21 mouse cellular contexts compared by ENCODE assay signal in genomic region chr3:88442888-88443287, GRCm38 (mm10). TPM values are rescaled to one million over a fixed set of nuclear protein-coding genes. Genes with fewer than 3 reads are reported as not detected.
A peak's percentile ranks its signal among the peaks of the same experiment; 100 is the strongest.
DNase-seq lines count a peak whose midpoint lies in the region; ATAC-seq and TF ChIP-seq lines count a peak whose summit lies in the region.
"Had no signal": no experiment of that assay in that cellular context is flagged by ENCODE, and none has a peak within 500 bp of the region (broad histone marks: within the 10 kb centered on the region; RNA-seq: fewer than 3 reads in every experiment).

No protein-coding gene starts in this region.

- H3K4me2 ChIP-seq in stomach, embryonic 16.5 days (ENCODE audit: low read depth, low read length), result no peak overlapping the region
- H3K4me2 ChIP-seq in midbrain, postnatal 0 days (ENCODE audit: low read depth, low read length, poor library complexity, severe bottlenecking), result no peak overlapping the region
- H3K4me2 ChIP-seq: forebrain, embryonic 12.5 days; hindbrain, embryonic 13.5 days; kidney, embryonic 15.5 days; limb, embryonic 12.5 days; midbrain, embryonic 13.5 days had no signal

- no peak overlapping the region for H3K9ac ChIP-seq in stomach, embryonic 16.5 days (ENCODE audit: low read length)
- no peak overlapping the region for H3K9ac ChIP-seq in midbrain, postnatal 0 days (replicated peaks; ENCODE audit: low read length, poor library complexity, severe bottlenecking)
- H3K9ac ChIP-seq: forebrain, embryonic 12.5 days; hindbrain, embryonic 13.5 days; kidney, embryonic 15.5 days; limb, embryonic 12.5 days; midbrain, embryonic 13.5 days had no signal

- H3K27me3 ChIP-seq in stomach, embryonic 16.5 days (ENCODE audit: control insufficient read depth, insufficient read depth, low read length), result no peaks in the 10 kb centered on the region
- no peaks in the 10 kb centered on the region for H3K27me3 ChIP-seq in midbrain, postnatal 0 days (ENCODE audit: insufficient read depth, low read length)
- H3K27me3 ChIP-seq: Patski had no signal

- peak; percentile 87 for ATAC-seq in stomach, embryonic 16.5 days (ENCODE audit: insufficient read depth, low FRiP score)
- no peak for ATAC-seq in midbrain, postnatal 0 days (ENCODE audit: low FRiP score)
- ATAC-seq: midbrain, embryonic 13.5 days; Patski had no signal

- 39% methylated on average over 7 of the region's 7 CpGs for WGBS in lung, adult 2 months
- 54% methylated on average over 7 of the region's 7 CpGs for WGBS in stomach, embryonic 16.5 days
- 79% methylated on average over 7 of the region's 7 CpGs for WGBS in midbrain, postnatal 0 days

- DNase-seq in lung, adult 18-20 months, result peak; percentile 76 to 80
- DNase-seq in lung, adult 2 months, result no peak
- peak; percentile 26 for DNase-seq in liver
- peak; percentile 77 for DNase-seq in lung, postnatal 25 days (ENCODE audit: low spot score)
- no peak for DNase-seq in midbrain, postnatal 0 days (ENCODE audit: low spot score)
- no peak for DNase-seq in cerebellum, adult 18-20 months
- no peak for DNase-seq in adrenal gland, adult 8-10 months
- DNase-seq: adrenal gland, postnatal 36 days; cerebellum, adult 2 months; gastrocnemius, postnatal 10 days; right cerebral cortex, postnatal 25 days had no signal

- no peak overlapping the region for H3K27ac ChIP-seq in stomach, embryonic 16.5 days (ENCODE audit: low read length)
- no peak overlapping the region for H3K27ac ChIP-seq in midbrain, postnatal 0 days (ENCODE audit: low read depth, low read length)
- H3K27ac ChIP-seq: forebrain, embryonic 12.5 days; hindbrain, embryonic 13.5 days; kidney, embryonic 15.5 days; limb, embryonic 12.5 days; midbrain, embryonic 13.5 days had no signal

- peaks cover 4% of the 10 kb centered on the region for H3K4me1 ChIP-seq in lung, adult 2 months (ENCODE audit: control insufficient read depth, insufficient read depth, low read length)
- peaks cover 13% of the 10 kb centered on the region for H3K4me1 ChIP-seq in stomach, embryonic 16.5 days (ENCODE audit: control insufficient read depth, insufficient read depth, low read length)
- no peaks in the 10 kb centered on the region for H3K4me1 ChIP-seq in midbrain, postnatal 0 days (ENCODE audit: insufficient read depth, low read length)

- TF ChIP-seq CTCF in lung, adult 2 months (IDR thresholded peaks at IDR 0.05; ENCODE audit: insufficient read depth, low read length), result no peak
- no peak for TF ChIP-seq CTCF in midbrain, postnatal 0 days (IDR thresholded peaks at IDR 0.05)

- TF ChIP-seq POLR2A in lung, adult 2 months (IDR thresholded peaks at IDR 0.05; ENCODE audit: borderline replicate concordance, extremely low read depth, low read depth, low read length), result no peak

- H3K9me3 ChIP-seq in stomach, embryonic 16.5 days (replicated peaks; ENCODE audit: control insufficient read depth, low read length), result no peaks in the 10 kb centered on the region
- H3K9me3 ChIP-seq in midbrain, postnatal 0 days (ENCODE audit: low read length), result no peaks in the 10 kb centered on the region
- H3K9me3 ChIP-seq: forebrain, embryonic 12.5 days; hindbrain, embryonic 13.5 days; kidney, embryonic 15.5 days; limb, embryonic 12.5 days; midbrain, embryonic 13.5 days had no signal

- H3K36me3 ChIP-seq in stomach, embryonic 16.5 days (ENCODE audit: control insufficient read depth, insufficient read depth, low read length), result no peaks in the 10 kb centered on the region
- H3K36me3 ChIP-seq in midbrain, postnatal 0 days (ENCODE audit: insufficient read depth, low read length), result peaks cover 51% of the 10 kb centered on the region
- H3K36me3 ChIP-seq: kidney, embryonic 15.5 days had no signal

- no peak overlapping the region for H3K4me3 ChIP-seq in lung, adult 2 months (replicated peaks; ENCODE audit: extremely low read depth, low read depth, low read length)
- H3K4me3 ChIP-seq in stomach, embryonic 16.5 days (replicated peaks; ENCODE audit: low read length), result no peak overlapping the region
- no peak overlapping the region for H3K4me3 ChIP-seq in midbrain, postnatal 0 days (ENCODE audit: low read depth, low read length)
- H3K4me3 ChIP-seq: forebrain, embryonic 12.5 days; hindbrain, embryonic 13.5 days; kidney, embryonic 15.5 days; limb, embryonic 12.5 days; midbrain, embryonic 13.5 days had no signal

RNA-seq across cellular contexts. Expression of gene Slc25a44, which starts 17.9 kb away (rescaled TPM):
- polyA plus RNA-seq in lung, adult 2 months (2012; rRNA removed), result 18.3 and 25.4 TPM in 2 replicates
- polyA plus RNA-seq in stomach, embryonic 16.5 days (2015; fragmentation: Nextera tagmentation; extraction: Ambion mirVana), result 18.0 and 20.0 TPM in 2 replicates
- 62.5 and 63.8 TPM in 2 replicates for total RNA-seq in midbrain, postnatal 0 days (2014; rRNA removed)
- 35.9 and 38.7 TPM in 2 replicates for polyA plus RNA-seq in midbrain, postnatal 0 days (2015; fragmentation: Nextera tagmentation; extraction: Ambion mirVana)
- total RNA-seq in adrenal gland, adult 8-10 months (2022), result 10 to 100 TPM; 44.3 to 50.8 (median 47.0) TPM

RNA-seq across cellular contexts. Expression of gene Sema4a, which starts 18.1 kb away (rescaled TPM):
- polyA plus RNA-seq in lung, adult 2 months (2012; rRNA removed), result 52.3 and 58.3 TPM in 2 replicates
- 33.1 and 38.4 TPM in 2 replicates for polyA plus RNA-seq in stomach, embryonic 16.5 days (2015; fragmentation: Nextera tagmentation; extraction: Ambion mirVana)
- total RNA-seq in midbrain, postnatal 0 days (2014; rRNA removed), result 52.6 and 62.0 TPM in 2 replicates
- 42.1 and 44.2 TPM in 2 replicates for polyA plus RNA-seq in midbrain, postnatal 0 days (2015; fragmentation: Nextera tagmentation; extraction: Ambion mirVana)
- 10 to 100 TPM; 12.2 to 14.0 (median 12.5) TPM for total RNA-seq in adrenal gland, adult 8-10 months (2022)

RNA-seq across cellular contexts. Expression of gene Pmf1, which starts 32.8 kb away (rescaled TPM):
- 23.4 and 27.0 TPM in 2 replicates for polyA plus RNA-seq in lung, adult 2 months (2012; rRNA removed)
- 98.9 and 104 TPM in 2 replicates for polyA plus RNA-seq in stomach, embryonic 16.5 days (2015; fragmentation: Nextera tagmentation; extraction: Ambion mirVana)
- total RNA-seq in midbrain, postnatal 0 days (2014; rRNA removed), result 20.6 and 25.4 TPM in 2 replicates
- polyA plus RNA-seq in midbrain, postnatal 0 days (2015; fragmentation: Nextera tagmentation; extraction: Ambion mirVana), result 25.2 and 25.6 TPM in 2 replicates
- 10 to 100 TPM; 31.5 to 46.9 (median 34.3) TPM for total RNA-seq in adrenal gland, adult 8-10 months (2022)

RNA-seq across cellular contexts. Expression of gene Bglap, which starts 58.6 kb away (rescaled TPM):
- polyA plus RNA-seq in lung, adult 2 months (2012; rRNA removed), result not detected in 2 replicates
- not detected in 2 replicates for polyA plus RNA-seq in stomach, embryonic 16.5 days (2015; fragmentation: Nextera tagmentation; extraction: Ambion mirVana)
- total RNA-seq in midbrain, postnatal 0 days (2014; rRNA removed), result not detected in 2 replicates
- polyA plus RNA-seq in midbrain, postnatal 0 days (2015; fragmentation: Nextera tagmentation; extraction: Ambion mirVana), result not detected in 2 replicates
- 1 to 10 TPM in 2 of 4 experiments, under 1 TPM in 2; 0.77 to 7.8 (median 2.5) TPM for total RNA-seq in adrenal gland, adult 8-10 months (2022)
- polyA plus RNA-seq: embryonic facial prominence, embryonic 11.5 days; forebrain, embryonic 12.5 days; heart, embryonic 14.5 days; hindbrain, embryonic 13.5 days; kidney, embryonic 15.5 days; limb, embryonic 12.5 days; midbrain, embryonic 13.5 days; neural tube, embryonic 14.5 days had no signal

Comparison
In these comparisons a context has a peak if more than half of its experiments do, and no peak if none do; other contexts are left out.
1. DNase-seq: peak in lung, adult 18-20 months (2 of 2), liver (single experiment) and lung, postnatal 25 days (single experiment); none in lung, adult 2 months (single experiment), midbrain, postnatal 0 days (single experiment), cerebellum, adult 18-20 months (0 of 2) and adrenal gland, adult 8-10 months (single experiment).